Mouse (Mus musculus): ENCODE data around the gene Tbx1. TPM values are rescaled to one million over a fixed set of nuclear protein-coding genes. Genes with fewer than 3 reads are reported as not detected.

Gene Tbx1
- polyA plus RNA-seq, 1 experiment = 16.9 TPM

- Histone ChIP-seq H3ac (ENCODE audit: control insufficient read depth, insufficient read length) (no peak overlapping the region), H3K4me3 (no peak overlapping the region), H3K27me3 (ENCODE audit: control insufficient read depth, insufficient read depth, insufficient read length) (no peaks in the 10 kb centered on the region), H3K79me2 (ENCODE audit: control insufficient read depth, insufficient read depth) (no peaks in the 10 kb centered on the region), H3K4me2 (ENCODE audit: low read depth) (peak overlapping the region; percentile 48), H3K36me3 (ENCODE audit: control insufficient read depth, insufficient read depth) (no peaks in the 10 kb centered on the region)
- TF ChIP-seq CEBPB (IDR thresholded peaks at IDR 0.05; ENCODE audit: insufficient read depth, poor library complexity, severe bottlenecking) (no peak), MYOD1 (IDR thresholded peaks at IDR 0.05; ENCODE audit: control insufficient read depth in 1 of 3, insufficient read length in 2 of 3, low read depth in 2 of 3) (no peak), POLR2AphosphoS2 (IDR thresholded peaks at IDR 0.05; ENCODE audit: insufficient read length, low read depth) (no peak), MYOG (IDR thresholded peaks at IDR 0.05; ENCODE audit: control insufficient read depth in 1 of 3, insufficient read depth in 1 of 3, insufficient read length in 2 of 3, low read depth in 2 of 3) (no peak), TCF12 (IDR thresholded peaks at IDR 0.05; ENCODE audit: insufficient read depth, poor library complexity, severe bottlenecking) (no peak), E2F4 (IDR thresholded peaks at IDR 0.05; ENCODE audit: insufficient read depth) (no peak), TCF3 (IDR thresholded peaks at IDR 0.05; ENCODE audit: insufficient read length, low read depth) (no peak), USF1 (IDR thresholded peaks at IDR 0.05; ENCODE audit: low read depth) (no peak), POLR2A (IDR thresholded peaks at IDR 0.05; ENCODE audit: insufficient read length, low read depth) (no peak), SRF (IDR thresholded peaks at IDR 0.05; ENCODE audit: control insufficient read depth, insufficient read length, low read depth) (no peak), MAX (IDR thresholded peaks at IDR 0.05; ENCODE audit: low read depth) (no peak), REST (IDR thresholded peaks at IDR 0.05; ENCODE audit: insufficient read depth, insufficient read length) (no peak)
These were observed 27.0 kb upstream of the Tbx1 start for GRCm38 (mm10) chr16:18617370-18618065.

GRCm38 (mm10) chr16:18613301-18613700 lies 22.8 kb upstream of the Tbx1 start:
- Histone ChIP-seq H3K27me3 (ENCODE audit: control insufficient read depth, insufficient read depth, insufficient read length) (peaks cover 5% of the 10 kb centered on the region), H3K36me3 (ENCODE audit: control insufficient read depth, insufficient read depth) (no peaks in the 10 kb centered on the region), H3K4me3 (no peak overlapping the region), H3K4me2 (ENCODE audit: low read depth) (no peak overlapping the region), H3ac (ENCODE audit: control insufficient read depth, insufficient read length) (no peak overlapping the region), H3K79me2 (ENCODE audit: control insufficient read depth, insufficient read depth) (no peaks in the 10 kb centered on the region)
- TF ChIP-seq E2F4 (IDR thresholded peaks at IDR 0.05; ENCODE audit: insufficient read depth) (no peak), TCF12 (IDR thresholded peaks at IDR 0.05; ENCODE audit: insufficient read depth, poor library complexity, severe bottlenecking) (no peak)

- peaks cover 5% of the 10 kb centered on the region for H3K27me3 ChIP-seq (ENCODE audit: control insufficient read depth, insufficient read depth, insufficient read length)
These were observed 21.3 kb upstream of the Tbx1 start for GRCm38 (mm10) chr16:18611752-18612151.

GRCm38 (mm10) chr16:18609099-18609498 lies 18.6 kb upstream of the Tbx1 start:
- Histone ChIP-seq H3K4me2 (ENCODE audit: low read depth) (no peak overlapping the region), H3K79me2 (ENCODE audit: control insufficient read depth, insufficient read depth) (no peaks in the 10 kb centered on the region), H3K36me3 (ENCODE audit: control insufficient read depth, insufficient read depth) (no peaks in the 10 kb centered on the region), H3K27me3 (ENCODE audit: control insufficient read depth, insufficient read depth, insufficient read length) (peaks cover 5% of the 10 kb centered on the region), H3K4me3 (no peak overlapping the region), H3ac (ENCODE audit: control insufficient read depth, insufficient read length) (no peak overlapping the region)
- TF ChIP-seq CEBPB (IDR thresholded peaks at IDR 0.05; ENCODE audit: insufficient read depth, poor library complexity, severe bottlenecking) (no peak), E2F4 (IDR thresholded peaks at IDR 0.05; ENCODE audit: insufficient read depth) (no peak), TCF3 (IDR thresholded peaks at IDR 0.05; ENCODE audit: insufficient read length, low read depth) (no peak), MYOD1 (IDR thresholded peaks at IDR 0.05; ENCODE audit: control insufficient read depth in 1 of 3, insufficient read length in 2 of 3, low read depth in 2 of 3) (no peak), REST (IDR thresholded peaks at IDR 0.05; ENCODE audit: insufficient read depth, insufficient read length) (no peak), USF1 (IDR thresholded peaks at IDR 0.05; ENCODE audit: low read depth) (no peak), POLR2A (IDR thresholded peaks at IDR 0.05; ENCODE audit: insufficient read length, low read depth) (no peak), MYOG (IDR thresholded peaks at IDR 0.05; ENCODE audit: control insufficient read depth in 1 of 3, insufficient read depth in 1 of 3, insufficient read length in 2 of 3, low read depth in 2 of 3) (no peak), MAX (IDR thresholded peaks at IDR 0.05; ENCODE audit: low read depth) (no peak), SRF (IDR thresholded peaks at IDR 0.05; ENCODE audit: control insufficient read depth, insufficient read length, low read depth) (no peak), TCF12 (IDR thresholded peaks at IDR 0.05; ENCODE audit: insufficient read depth, poor library complexity, severe bottlenecking) (no peak)

More at GRCm38 (mm10) chr16:18611752-18612151, 21.3 kb upstream of the Tbx1 start:
- H3K36me3 ChIP-seq (ENCODE audit: control insufficient read depth, insufficient read depth) = no peaks in the 10 kb centered on the region
- no peak for TF ChIP-seq TCF3 (IDR thresholded peaks at IDR 0.05; ENCODE audit: insufficient read length, low read depth)
- no peak for TF ChIP-seq POLR2AphosphoS2 (IDR thresholded peaks at IDR 0.05; ENCODE audit: insufficient read length, low read depth)
- no peak for TF ChIP-seq USF1 (IDR thresholded peaks at IDR 0.05; ENCODE audit: low read depth)
- TF ChIP-seq MYOG (IDR thresholded peaks at IDR 0.05; ENCODE audit: control insufficient read depth in 1 of 3, insufficient read depth in 1 of 3, insufficient read length in 2 of 3, low read depth in 2 of 3) = no peak
- no peak for TF ChIP-seq REST (IDR thresholded peaks at IDR 0.05; ENCODE audit: insufficient read depth, insufficient read length)
- TF ChIP-seq MYOD1 (IDR thresholded peaks at IDR 0.05; ENCODE audit: control insufficient read depth in 1 of 3, insufficient read length in 2 of 3, low read depth in 2 of 3) = no peak
- no peak for TF ChIP-seq POLR2A (IDR thresholded peaks at IDR 0.05; ENCODE audit: insufficient read length, low read depth)
- TF ChIP-seq CEBPB (IDR thresholded peaks at IDR 0.05; ENCODE audit: insufficient read depth, poor library complexity, severe bottlenecking) = no peak
- TF ChIP-seq MAX (IDR thresholded peaks at IDR 0.05; ENCODE audit: low read depth) = no peak
- TF ChIP-seq E2F4 (IDR thresholded peaks at IDR 0.05; ENCODE audit: insufficient read depth) = no peak
- no peak for TF ChIP-seq SRF (IDR thresholded peaks at IDR 0.05; ENCODE audit: control insufficient read depth, insufficient read length, low read depth)
- no peak for TF ChIP-seq TCF12 (IDR thresholded peaks at IDR 0.05; ENCODE audit: insufficient read depth, poor library complexity, severe bottlenecking)
- H3ac ChIP-seq (ENCODE audit: control insufficient read depth, insufficient read length) = no peak overlapping the region
- no peak overlapping the region for H3K4me3 ChIP-seq
- no peaks in the 10 kb centered on the region for H3K79me2 ChIP-seq (ENCODE audit: control insufficient read depth, insufficient read depth)
- H3K4me2 ChIP-seq (ENCODE audit: low read depth) = no peak overlapping the region
